In the genomic region with DNA sequence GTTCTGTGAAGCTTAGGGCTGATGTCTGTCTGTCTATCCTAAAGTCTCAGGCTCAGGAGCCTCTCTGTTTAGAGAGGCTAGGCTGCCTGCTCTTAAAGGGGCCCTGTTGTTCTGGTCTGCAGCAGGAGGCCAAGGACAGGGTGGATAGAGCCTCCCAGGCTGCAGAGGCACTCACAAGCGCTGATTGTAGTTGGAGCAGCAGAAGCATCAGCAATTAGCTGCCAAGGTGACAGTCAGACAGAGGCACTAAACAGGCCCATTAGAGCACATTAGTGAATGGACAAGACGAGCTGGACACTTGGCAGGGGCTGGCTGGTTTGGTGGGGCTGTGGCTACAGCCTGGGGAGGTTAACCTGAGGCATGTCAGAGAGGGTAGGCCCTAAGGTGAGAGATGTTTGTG, we compare ENCODE assay signal across 18 mouse cellular contexts.
DNase-seq lines count a peak whose midpoint lies in the region; ATAC-seq lines count a peak whose summit lies in the region.
"Had no signal": no experiment of that assay in that cellular context is flagged by ENCODE, and none has a peak within 500 bp of the region (broad histone marks: within the 10 kb centered on the region; RNA-seq: fewer than 3 reads in every experiment).

No protein-coding gene starts in this region.

- peak overlapping the region; percentile 76 for H3K27ac ChIP-seq in heart, embryonic 10.5 days
- H3K27ac ChIP-seq in hindbrain, embryonic 13.5 days = no peak overlapping the region
- no peak overlapping the region for H3K27ac ChIP-seq in hindbrain, embryonic 14.5 days
- peak overlapping the region; percentile 45; the same call in 1 of the 2 replicates for H3K27ac ChIP-seq in forebrain, embryonic 13.5 days
- H3K27ac ChIP-seq: embryonic facial prominence, embryonic 12.5 days had no signal

- H3K4me2 ChIP-seq in hindbrain, embryonic 13.5 days = no peak overlapping the region
- no peak overlapping the region for H3K4me2 ChIP-seq in hindbrain, embryonic 14.5 days (replicated peaks)
- no peak overlapping the region for H3K4me2 ChIP-seq in forebrain, embryonic 13.5 days
- H3K4me2 ChIP-seq: embryonic facial prominence, embryonic 12.5 days had no signal

- H3K4me3 ChIP-seq in heart, embryonic 10.5 days = no peak overlapping the region
- H3K4me3 ChIP-seq in hindbrain, embryonic 13.5 days = no peak overlapping the region
- no peak overlapping the region for H3K4me3 ChIP-seq in hindbrain, embryonic 14.5 days (replicated peaks; ENCODE audit: low read length)
- no peak overlapping the region for H3K4me3 ChIP-seq in forebrain, embryonic 13.5 days
- H3K4me3 ChIP-seq: embryonic facial prominence, embryonic 12.5 days had no signal

- DNase-seq in heart, embryonic 10.5 days (ENCODE audit: low spot score) = no peak
- no peak for DNase-seq in heart, adult 11 months
- DNase-seq in hindbrain, embryonic 14.5 days (ENCODE audit: low spot score) = no peak
- peak; percentile 82 for DNase-seq in MN1 (ENCODE audit: low spot score)
- DNase-seq in testis, postnatal 14 days (ENCODE audit: low spot score) = no peak
- DNase-seq: adrenal gland, adult 2 months; B cell, adult 2 months; cerebellum, adult 9-10 months; gastrocnemius, postnatal 14 days; kidney, adult 2 months; kidney, postnatal 14 days; midbrain, embryonic 14.5 days; right cerebral cortex, postnatal 4 days had no signal

- no peaks in the 10 kb centered on the region for H3K9me3 ChIP-seq in heart, embryonic 10.5 days
- no peaks in the 10 kb centered on the region for H3K9me3 ChIP-seq in hindbrain, embryonic 13.5 days
- no peaks in the 10 kb centered on the region for H3K9me3 ChIP-seq in hindbrain, embryonic 14.5 days (ENCODE audit: control insufficient read depth, low read length)
- H3K9me3 ChIP-seq in forebrain, embryonic 13.5 days (replicated peaks) = no peaks in the 10 kb centered on the region
- H3K9me3 ChIP-seq: embryonic facial prominence, embryonic 12.5 days had no signal

- H3K36me3 ChIP-seq in heart, embryonic 10.5 days = no peaks in the 10 kb centered on the region
- H3K36me3 ChIP-seq in hindbrain, embryonic 13.5 days = no peaks in the 10 kb centered on the region
- no peaks in the 10 kb centered on the region for H3K36me3 ChIP-seq in hindbrain, embryonic 14.5 days (replicated peaks; ENCODE audit: control insufficient read depth, insufficient read depth)
- no peaks in the 10 kb centered on the region for H3K36me3 ChIP-seq in forebrain, embryonic 13.5 days (ENCODE audit: poor library complexity, severe bottlenecking)
- H3K36me3 ChIP-seq: embryonic facial prominence, embryonic 12.5 days had no signal

- no peak overlapping the region for H3K9ac ChIP-seq in hindbrain, embryonic 13.5 days
- H3K9ac ChIP-seq in hindbrain, embryonic 14.5 days = no peak overlapping the region
- no peak overlapping the region for H3K9ac ChIP-seq in forebrain, embryonic 13.5 days
- H3K9ac ChIP-seq: embryonic facial prominence, embryonic 12.5 days had no signal

- 28% methylated on average over 2 of the region's 2 CpGs for WGBS in heart, embryonic 10.5 days
- WGBS in hindbrain, embryonic 13.5 days = 28% methylated on average over 2 of the region's 2 CpGs
- WGBS in hindbrain, embryonic 14.5 days = 42% methylated on average over 2 of the region's 2 CpGs
- WGBS in forebrain, embryonic 13.5 days = 15% methylated on average over 2 of the region's 2 CpGs

- H3K4me1 ChIP-seq in heart, embryonic 10.5 days = peaks cover 81% of the 10 kb centered on the region
- H3K4me1 ChIP-seq in hindbrain, embryonic 13.5 days (replicated peaks) = peaks cover 34% of the 10 kb centered on the region
- 0 out of 2 replicates have a peak, but pooled peaks cover 10% of the 10 kb centered on the region for H3K4me1 ChIP-seq in hindbrain, embryonic 14.5 days (replicated peaks; ENCODE audit: control insufficient read depth, insufficient read depth, low read length)
- peaks cover 27% of the 10 kb centered on the region for H3K4me1 ChIP-seq in forebrain, embryonic 13.5 days
- H3K4me1 ChIP-seq: embryonic facial prominence, embryonic 12.5 days had no signal

- ATAC-seq in hindbrain, embryonic 13.5 days (ENCODE audit: low FRiP score) = 0 out of 2 replicates have a peak, but pooled peaks have one; percentile 3
- no peak for ATAC-seq in hindbrain, embryonic 14.5 days (ENCODE audit: low FRiP score)
- ATAC-seq in forebrain, embryonic 13.5 days = no peak
- ATAC-seq: hindbrain, embryonic 16.5 days; lung, postnatal 0 days had no signal

- peaks cover 10% of the 10 kb centered on the region; the same call in 1 of the 2 replicates for H3K27me3 ChIP-seq in heart, embryonic 10.5 days (ENCODE audit: insufficient read depth, poor library complexity, severe bottlenecking)
- H3K27me3 ChIP-seq in hindbrain, embryonic 13.5 days = peaks cover 87% of the 10 kb centered on the region
- peaks cover 26% of the 10 kb centered on the region for H3K27me3 ChIP-seq in hindbrain, embryonic 14.5 days (ENCODE audit: control insufficient read depth, insufficient read depth, low read length)
- no peaks in the 10 kb centered on the region for H3K27me3 ChIP-seq in forebrain, embryonic 13.5 days

Comparison
In these comparisons a context has a peak if more than half of its experiments do, and no peak if none do; other contexts are left out.
1. H3K27ac ChIP-seq: peak in heart, embryonic 10.5 days (single experiment) and forebrain, embryonic 13.5 days (single experiment); none in hindbrain, embryonic 13.5 days (single experiment) and hindbrain, embryonic 14.5 days (single experiment).